Mouse (Mus musculus): Measurements from ENCODE around the gene Gramd1b. TPM values are rescaled to one million over a fixed set of nuclear protein-coding genes. Genes with fewer than 3 reads are reported as not detected.

The Gramd1b gene
- polyA plus RNA-seq, 1 experiment from 2014 or later, result 1.3 TPM

- no peaks in the 10 kb centered on the region for H3K36me3 ChIP-seq (ENCODE audit: control insufficient read depth, insufficient read depth)
- H3K9me3 ChIP-seq (replicated peaks; ENCODE audit: control insufficient read depth, low read length), result no peaks in the 10 kb centered on the region
- no peaks in the 10 kb centered on the region for H3K4me1 ChIP-seq (ENCODE audit: control insufficient read depth, low read depth, low read length)
- H3K4me3 ChIP-seq (ENCODE audit: low read depth, low read length), result no peak overlapping the region
- 65% methylated on average over 3 of the region's 3 CpGs for WGBS (ENCODE audit: insufficient replicate concordance)
- H3K4me2 ChIP-seq (ENCODE audit: low read depth, low read length), result no peak overlapping the region
- H3K27ac ChIP-seq (ENCODE audit: low read length), result no peak overlapping the region
- H3K9ac ChIP-seq (ENCODE audit: low read depth, low read length), result no peak overlapping the region
- ATAC-seq (ENCODE audit: low read depth), result no peak
- no peaks in the 10 kb centered on the region for H3K27me3 ChIP-seq (ENCODE audit: control insufficient read depth, insufficient read depth, low read depth, low read length)
Measured at GRCm38 (mm10) chr9:40382508-40382907, 148.7 kb downstream of the Gramd1b start.

GRCm38 (mm10) chr9:40381416-40382411 lies 149.5 kb downstream of the Gramd1b start:
- no peaks in the 10 kb centered on the region for H3K36me3 ChIP-seq (ENCODE audit: control insufficient read depth, insufficient read depth)
- H3K9ac ChIP-seq (ENCODE audit: low read depth, low read length), result no peak overlapping the region
- H3K27ac ChIP-seq (ENCODE audit: low read length), result no peak overlapping the region
- no peak overlapping the region for H3K4me2 ChIP-seq (ENCODE audit: low read depth, low read length)
- no peak for ATAC-seq (ENCODE audit: low read depth)
- no peaks in the 10 kb centered on the region for H3K4me1 ChIP-seq (ENCODE audit: control insufficient read depth, low read depth, low read length)
- H3K27me3 ChIP-seq (ENCODE audit: control insufficient read depth, insufficient read depth, low read depth, low read length), result no peaks in the 10 kb centered on the region
- WGBS (ENCODE audit: insufficient replicate concordance), result 35% methylated on average over 15 of the region's 15 CpGs
- H3K4me3 ChIP-seq (ENCODE audit: low read depth, low read length), result no peak overlapping the region
- no peaks in the 10 kb centered on the region for H3K9me3 ChIP-seq (replicated peaks; ENCODE audit: control insufficient read depth, low read length)

GRCm38 (mm10) chr9:40376711-40377410 lies 154.3 kb downstream of the Gramd1b start:
- no peaks in the 10 kb centered on the region for H3K9me3 ChIP-seq (replicated peaks; ENCODE audit: control insufficient read depth, low read length)
- H3K9ac ChIP-seq (ENCODE audit: low read depth, low read length), result no peak overlapping the region
- H3K4me2 ChIP-seq (ENCODE audit: low read depth, low read length), result peak overlapping the region; percentile 34; the same call in 1 of the 2 replicates

GRCm38 (mm10) chr9:40376139-40376541 lies 155.0 kb downstream of the Gramd1b start:
- H3K4me2 ChIP-seq (ENCODE audit: low read depth, low read length), result peak overlapping the region; percentile 34
- no peaks in the 10 kb centered on the region for H3K9me3 ChIP-seq (replicated peaks; ENCODE audit: control insufficient read depth, low read length)
- H3K4me1 ChIP-seq (ENCODE audit: control insufficient read depth, low read depth, low read length), result no peaks in the 10 kb centered on the region
- H3K27ac ChIP-seq (ENCODE audit: low read length), result no peak overlapping the region
- no peak overlapping the region for H3K9ac ChIP-seq (ENCODE audit: low read depth, low read length)
- 31% methylated on average over 11 of the region's 11 CpGs for WGBS (ENCODE audit: insufficient replicate concordance)
- no peaks in the 10 kb centered on the region for H3K27me3 ChIP-seq (ENCODE audit: control insufficient read depth, insufficient read depth, low read depth, low read length)
- ATAC-seq (ENCODE audit: low read depth), result peak; percentile 50
- H3K4me3 ChIP-seq (ENCODE audit: low read depth, low read length), result 0 out of 2 replicates have a peak overlapping the region, but pooled peaks have one; percentile 1
- no peaks in the 10 kb centered on the region for H3K36me3 ChIP-seq (ENCODE audit: control insufficient read depth, insufficient read depth)

More at GRCm38 (mm10) chr9:40376711-40377410, 154.3 kb downstream of the Gramd1b start:
- Histone ChIP-seq H3K27ac (ENCODE audit: low read length) (no peak overlapping the region), H3K27me3 (ENCODE audit: control insufficient read depth, insufficient read depth, low read depth, low read length) (no peaks in the 10 kb centered on the region), H3K4me1 (ENCODE audit: control insufficient read depth, low read depth, low read length) (no peaks in the 10 kb centered on the region), H3K36me3 (ENCODE audit: control insufficient read depth, insufficient read depth) (no peaks in the 10 kb centered on the region), H3K4me3 (ENCODE audit: low read depth, low read length) (no peak overlapping the region)
- no peak for ATAC-seq (ENCODE audit: low read depth)
- 65% methylated on average over 9 of the region's 9 CpGs for WGBS (ENCODE audit: insufficient replicate concordance)

GRCm38 (mm10) chr9:40375518-40375917 lies 155.7 kb downstream of the Gramd1b start:
- Histone ChIP-seq H3K9me3 (replicated peaks; ENCODE audit: control insufficient read depth, low read length) (no peaks in the 10 kb centered on the region), H3K4me1 (ENCODE audit: control insufficient read depth, low read depth, low read length) (no peaks in the 10 kb centered on the region), H3K4me3 (ENCODE audit: low read depth, low read length) (no peak overlapping the region), H3K27ac (ENCODE audit: low read length) (no peak overlapping the region), H3K27me3 (ENCODE audit: control insufficient read depth, insufficient read depth, low read depth, low read length) (no peaks in the 10 kb centered on the region), H3K36me3 (ENCODE audit: control insufficient read depth, insufficient read depth) (no peaks in the 10 kb centered on the region), H3K4me2 (ENCODE audit: low read depth, low read length) (no peak overlapping the region), H3K9ac (ENCODE audit: low read depth, low read length) (no peak overlapping the region)
- 54% methylated on average over 6 of the region's 6 CpGs for WGBS (ENCODE audit: insufficient replicate concordance)
- ATAC-seq (ENCODE audit: low read depth), result no peak

- no peak overlapping the region for H3K9ac ChIP-seq (ENCODE audit: low read depth, low read length)
- H3K27me3 ChIP-seq (ENCODE audit: control insufficient read depth, insufficient read depth, low read depth, low read length), result no peaks in the 10 kb centered on the region
- H3K27ac ChIP-seq (ENCODE audit: low read length), result no peak overlapping the region
- ATAC-seq (ENCODE audit: low read depth), result no peak
- H3K4me1 ChIP-seq (ENCODE audit: control insufficient read depth, low read depth, low read length), result no peaks in the 10 kb centered on the region
- no peak overlapping the region for H3K4me3 ChIP-seq (ENCODE audit: low read depth, low read length)
- 57% methylated on average over 3 of the region's 5 CpGs for WGBS (ENCODE audit: insufficient replicate concordance)
- H3K4me2 ChIP-seq (ENCODE audit: low read depth, low read length), result no peak overlapping the region
- H3K36me3 ChIP-seq (ENCODE audit: control insufficient read depth, insufficient read depth), result no peaks in the 10 kb centered on the region
- H3K9me3 ChIP-seq (replicated peaks; ENCODE audit: control insufficient read depth, low read length), result no peaks in the 10 kb centered on the region
Measured at GRCm38 (mm10) chr9:40374992-40375391, 156.2 kb downstream of the Gramd1b start.

- Histone ChIP-seq H3K4me3 (ENCODE audit: low read depth, low read length) (no peak overlapping the region), H3K36me3 (ENCODE audit: control insufficient read depth, insufficient read depth) (no peaks in the 10 kb centered on the region), H3K4me1 (ENCODE audit: control insufficient read depth, low read depth, low read length) (no peaks in the 10 kb centered on the region), H3K27me3 (ENCODE audit: control insufficient read depth, insufficient read depth, low read depth, low read length) (no peaks in the 10 kb centered on the region), H3K9me3 (replicated peaks; ENCODE audit: control insufficient read depth, low read length) (no peaks in the 10 kb centered on the region), H3K9ac (ENCODE audit: low read depth, low read length) (no peak overlapping the region), H3K4me2 (ENCODE audit: low read depth, low read length) (no peak overlapping the region), H3K27ac (ENCODE audit: low read length) (no peak overlapping the region)
- no peak for ATAC-seq (ENCODE audit: low read depth)
- 78% methylated on average over 6 of the region's 6 CpGs for WGBS (ENCODE audit: insufficient replicate concordance)
Measured at GRCm38 (mm10) chr9:40374533-40374971, 156.6 kb downstream of the Gramd1b start.

- no peaks in the 10 kb centered on the region for H3K27me3 ChIP-seq (ENCODE audit: control insufficient read depth, insufficient read depth, low read depth, low read length)
- no peak for ATAC-seq (ENCODE audit: low read depth)
- H3K4me1 ChIP-seq (ENCODE audit: control insufficient read depth, low read depth, low read length), result no peaks in the 10 kb centered on the region
- no peaks in the 10 kb centered on the region for H3K9me3 ChIP-seq (replicated peaks; ENCODE audit: control insufficient read depth, low read length)
- no peak overlapping the region for H3K9ac ChIP-seq (ENCODE audit: low read depth, low read length)
- 77% methylated on average over 11 of the region's 11 CpGs for WGBS (ENCODE audit: insufficient replicate concordance)
- H3K4me2 ChIP-seq (ENCODE audit: low read depth, low read length), result no peak overlapping the region
- no peak overlapping the region for H3K27ac ChIP-seq (ENCODE audit: low read length)
- H3K4me3 ChIP-seq (ENCODE audit: low read depth, low read length), result no peak overlapping the region
- no peaks in the 10 kb centered on the region for H3K36me3 ChIP-seq (ENCODE audit: control insufficient read depth, insufficient read depth)
Measured at GRCm38 (mm10) chr9:40374052-40374451, 157.1 kb downstream of the Gramd1b start.

- H3K9me3 ChIP-seq (replicated peaks; ENCODE audit: control insufficient read depth, low read length), result no peaks in the 10 kb centered on the region
- H3K4me3 ChIP-seq (ENCODE audit: low read depth, low read length), result no peak overlapping the region
- H3K9ac ChIP-seq (ENCODE audit: low read depth, low read length), result no peak overlapping the region
- no peak for ATAC-seq (ENCODE audit: low read depth)
- no peak overlapping the region for H3K4me2 ChIP-seq (ENCODE audit: low read depth, low read length)
- H3K36me3 ChIP-seq (ENCODE audit: control insufficient read depth, insufficient read depth), result no peaks in the 10 kb centered on the region
- no peaks in the 10 kb centered on the region for H3K27me3 ChIP-seq (ENCODE audit: control insufficient read depth, insufficient read depth, low read depth, low read length)
- WGBS (ENCODE audit: insufficient replicate concordance), result 60% methylated on average over 4 of the region's 4 CpGs
- no peak overlapping the region for H3K27ac ChIP-seq (ENCODE audit: low read length)
- H3K4me1 ChIP-seq (ENCODE audit: control insufficient read depth, low read depth, low read length), result no peaks in the 10 kb centered on the region
Measured at GRCm38 (mm10) chr9:40370151-40370550, 161.0 kb downstream of the Gramd1b start.

Measured in liver, embryonic 16.5 days (tissue).